Mouse (Mus musculus): Measurements from ENCODE around the gene Tapbp.

DNA sequence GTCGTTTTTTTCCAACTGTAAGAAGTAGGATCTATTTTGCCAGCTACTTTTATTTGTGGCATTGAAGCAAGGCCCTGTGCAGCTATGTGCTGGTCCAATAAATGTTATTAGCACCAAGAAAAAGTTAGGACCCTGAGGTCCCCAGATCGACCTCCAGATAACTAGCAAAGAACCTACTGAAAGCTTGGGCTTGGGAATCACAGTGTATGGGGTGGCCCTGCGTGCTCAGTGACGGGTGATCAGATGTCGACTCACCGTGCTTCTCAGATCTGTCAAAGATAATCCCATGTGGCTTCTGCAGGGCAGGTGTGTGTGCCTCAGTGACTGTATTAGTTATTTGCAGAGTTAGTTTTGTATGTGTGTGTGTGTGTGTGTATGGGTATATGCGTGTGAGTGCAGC is 5.7 kb downstream of the Tapbp start:
- TF ChIP-seq FOSL1 (IDR thresholded peaks at IDR 0.05; ENCODE audit: insufficient read depth, low read length, poor library complexity, severe bottlenecking): no peak
- TF ChIP-seq MAX (IDR thresholded peaks at IDR 0.05): no peak
- no peak for TF ChIP-seq USF1 (IDR thresholded peaks at IDR 0.05; ENCODE audit: low read depth)
- no peak for TF ChIP-seq CTCF (IDR thresholded peaks at IDR 0.05; ENCODE audit: control insufficient read depth, insufficient read depth, insufficient read length)
- no peak for TF ChIP-seq MYOG (IDR thresholded peaks at IDR 0.05; ENCODE audit: control insufficient read depth, extremely low read depth, insufficient read length)
- no peak for TF ChIP-seq CEBPB (IDR thresholded peaks at IDR 0.05; ENCODE audit: low read depth)
- no peak for TF ChIP-seq MYOD1 (IDR thresholded peaks at IDR 0.05; ENCODE audit: control insufficient read depth, insufficient read length, low read depth)
